Mouse (Mus musculus) small intestine, adult 2 months (tissue): Measurements from ENCODE around the gene Ltk.

ENCODE experiments used
- CTCF ChIP-seq: fragments of 200-500 bp; IDR thresholded peaks from 2 replicates; pipeline ENCODE4 v1.5.1; 2012; ENCODE audit warnings: low read depth, mild to moderate bottlenecking, control low read depth, inconsistent platforms, low read length, moderate library complexity, mixed read lengths; ENCODE audit not compliant: insufficient replicate concordance, insufficient read length; ENCODE audit errors: extremely low read depth
- POLR2A ChIP-seq: fragments of 200-500 bp; IDR thresholded peaks from 2 replicates; pipeline ENCODE4 v1.6.1; 2012; ENCODE audit warnings: low read depth, mild to moderate bottlenecking, control low read depth, inconsistent platforms, low read length, moderate library complexity

DNA sequence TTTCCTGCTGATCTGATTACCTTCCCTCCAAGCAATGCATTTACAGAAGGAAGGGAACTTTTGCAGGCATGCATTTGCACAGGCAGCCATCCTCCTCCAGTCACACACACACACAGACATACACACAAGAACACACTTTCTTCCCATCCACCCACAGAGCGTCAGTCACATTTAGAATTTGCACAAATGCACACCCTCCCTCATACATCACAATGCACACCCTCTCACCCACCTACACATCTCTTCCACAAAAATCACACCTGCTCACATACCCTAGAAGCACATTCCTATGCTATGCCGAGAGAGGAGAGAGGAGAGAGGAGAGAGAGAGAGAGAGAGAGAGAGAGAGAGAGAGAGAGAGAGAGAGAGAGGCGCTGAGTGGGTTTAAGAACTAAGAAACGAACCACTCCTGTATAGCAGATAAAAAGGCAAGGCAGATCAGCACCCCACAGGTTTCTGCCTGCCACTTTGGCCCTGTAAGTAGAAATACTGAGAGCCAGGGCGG is 37.1 kb upstream of the Ltk start, which contains the start of gene Tyro3:
- no peak for TF ChIP-seq CTCF
- no peak for TF ChIP-seq POLR2A
